Mouse (Mus musculus) erythroblast, adult 5-6 weeks (primary cell): ENCODE data around the gene Gm28510. TPM values are rescaled to one million over a fixed set of nuclear protein-coding genes. Genes with fewer than 3 reads are reported as not detected.
"Not testable (repeated sequence)": the region's sequence is repeated elsewhere in the genome, so short reads cannot be mapped to it uniquely, and the experiment has no call there.

ENCODE experiments used
- ATAC-seq: replicated peaks from 2 replicates; pipeline ENCODE4 v1.8.0; 2016; ENCODE audit warnings: moderate number of reproducible peaks, mild to moderate bottlenecking, moderate TSS enrichment, inconsistent platforms; ENCODE audit not compliant: poor library complexity, low FRiP score, severe bottlenecking
- total RNA-seq, 2 experiments: library from RNA; stranded (forward) in 1 of 2; stranded (reverse) in 1 of 2; fragments of 150-400 nt in 1 of 2; fragments of 200-764, 138-1000 nt in 1 of 2; gene quantifications; 2 replicates each; pipeline versions ENCODE4 v1.2.3 to v1.2.4; 2015 to 2017; ENCODE audit warnings: low replicate concordance in 2 of 2

Gm28510 gene
- not detected in 2 replicates for total RNA-seq (2015; ENCODE audit: low replicate concordance)
- not detected in 2 replicates for total RNA-seq (2017; ENCODE audit: low replicate concordance)

- not testable (repeated sequence) for ATAC-seq
These were observed at the start of gene Gm28510 for GRCm38 (mm10) chrY:10412437-10412836. Gm28510 (plus strand) TSS chrY:10412737.

Other genes with a start within 250 kb of the Gm28510 start
- not detected in 2 replicates for gene Gm20834, start 88.1 kb upstream of the Gm28510 start, total RNA-seq (2015; ENCODE audit: low replicate concordance)
- gene Gm20834, start 88.1 kb upstream of the Gm28510 start, total RNA-seq (2017; ENCODE audit: low replicate concordance): not detected in 2 replicates
- not detected in 2 replicates for gene Gm20737, start 123.3 kb downstream of the Gm28510 start, total RNA-seq (2015; ENCODE audit: low replicate concordance)
- not detected in 2 replicates for gene Gm20737, start 123.3 kb downstream of the Gm28510 start, total RNA-seq (2017; ENCODE audit: low replicate concordance)
- gene Gm21775, start 140.7 kb downstream of the Gm28510 start, total RNA-seq (2015; ENCODE audit: low replicate concordance): not detected in 2 replicates
- not detected in 2 replicates for gene Gm21775, start 140.7 kb downstream of the Gm28510 start, total RNA-seq (2017; ENCODE audit: low replicate concordance)
- not detected in 2 replicates for gene Gm21900, start 203.6 kb downstream of the Gm28510 start, total RNA-seq (2015; ENCODE audit: low replicate concordance)
- gene Gm21900, start 203.6 kb downstream of the Gm28510 start, total RNA-seq (2017; ENCODE audit: low replicate concordance): not detected in 2 replicates